Mouse (Mus musculus) liver, adult (tissue): ENCODE data around the gene Dnali1.

Experiments used
- GATA4 ChIP-seq: IDR thresholded peaks from 2 replicates; pipeline ENCODE4 v1.6.1; 2014; ENCODE audit warnings: mild to moderate bottlenecking, low read length; ENCODE audit not compliant: insufficient replicate concordance

Gene Dnali1

DNA sequence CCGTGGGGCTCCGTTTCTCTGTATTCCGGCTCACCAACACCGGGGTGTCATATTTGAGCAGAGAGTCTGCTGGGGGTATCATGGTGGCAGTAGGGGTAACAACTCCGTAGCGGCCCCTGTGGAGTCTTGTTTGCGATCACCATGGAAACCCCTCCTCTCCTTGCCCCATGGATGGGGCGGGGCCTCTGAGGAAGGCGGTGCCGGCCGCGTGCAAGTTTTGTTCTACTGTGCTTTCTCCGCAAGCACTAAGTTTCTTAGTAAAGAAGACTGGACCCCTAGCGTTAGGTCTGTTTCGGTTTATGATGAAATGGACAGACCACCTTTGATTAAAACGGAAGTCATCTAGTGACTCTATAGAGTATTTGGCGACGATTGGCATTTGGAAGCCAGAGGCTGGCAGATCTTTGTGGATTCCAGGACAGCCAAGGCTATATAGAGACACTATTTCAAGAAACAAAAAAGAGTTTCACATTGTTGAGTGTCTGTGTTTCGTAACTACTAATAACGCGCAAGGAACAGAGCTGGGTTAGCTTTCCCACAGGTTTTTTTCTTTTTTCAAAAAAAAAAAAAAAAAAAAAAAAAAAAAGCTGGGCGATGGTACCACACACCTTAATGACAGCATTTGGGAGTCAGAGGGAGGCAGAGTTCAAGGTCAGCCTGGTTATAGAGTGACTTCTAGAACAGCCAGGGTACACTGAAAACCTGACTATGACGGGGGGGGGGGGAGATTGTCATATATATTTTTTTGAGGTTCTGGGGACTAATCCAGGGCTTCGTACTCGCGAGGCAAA is at the start of gene Dnali1:
TSS of gene Dnali1 (minus strand) at position 187 of the 791 bp plus-strand sequence.
- TF ChIP-seq GATA4 = no peak

- TF ChIP-seq GATA4 = no peak
These were observed 49.6 kb upstream of the Dnali1 start for GRCm38 (mm10) chr4:125115081-125115480.

DNA sequence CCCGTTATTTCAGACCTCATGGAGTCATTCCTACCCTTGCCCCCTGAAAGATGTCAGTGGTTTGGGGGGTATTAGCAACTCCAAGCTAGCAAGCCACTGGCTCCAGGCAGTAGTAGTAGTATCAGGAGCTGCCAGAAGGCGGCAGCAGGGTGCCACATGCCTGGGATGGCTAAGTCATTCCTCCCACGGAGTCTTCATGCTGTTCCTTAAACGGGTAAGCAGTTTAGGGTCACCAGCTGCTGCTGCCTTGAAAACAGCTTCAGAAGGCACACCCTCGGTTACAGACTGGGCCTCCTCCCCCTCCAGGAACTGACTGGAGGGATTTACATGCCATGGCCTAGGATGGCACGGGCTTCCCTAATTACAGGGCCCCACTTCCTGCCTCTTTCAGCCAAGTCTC is 49.1 kb upstream of the Dnali1 start:
- TF ChIP-seq GATA4 = no peak

DNA sequence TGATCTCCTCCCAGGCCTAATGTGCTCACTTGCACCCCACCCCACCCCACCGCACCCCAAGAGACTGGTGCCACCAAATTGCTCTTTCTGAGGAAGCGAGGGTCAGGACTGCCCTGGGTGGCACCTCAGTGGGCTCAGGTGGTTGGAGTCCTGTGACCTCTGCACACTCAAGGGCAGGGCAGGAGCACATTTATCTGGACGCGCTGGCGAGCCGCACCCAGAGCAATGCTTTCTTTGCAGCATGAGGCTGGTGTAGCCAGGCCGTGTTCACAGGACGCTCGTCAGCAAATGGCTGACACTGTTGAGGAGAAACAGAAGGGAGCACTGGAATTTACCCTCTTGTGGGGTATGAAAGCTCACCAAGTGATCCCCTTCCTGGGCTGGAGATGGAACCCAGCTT is 39.9 kb upstream of the Dnali1 start:
- no peak for TF ChIP-seq GATA4

- no peak for TF ChIP-seq GATA4
These were observed 35.8 kb upstream of the Dnali1 start for GRCm38 (mm10) chr4:125101334-125101733.

GRCm38 (mm10) chr4:125099458-125099857 is 34.0 kb upstream of the Dnali1 start:
- TF ChIP-seq GATA4 = no peak

GRCm38 (mm10) chr4:125097412-125097811 is 31.9 kb upstream of the Dnali1 start:
- no peak for TF ChIP-seq GATA4

DNA sequence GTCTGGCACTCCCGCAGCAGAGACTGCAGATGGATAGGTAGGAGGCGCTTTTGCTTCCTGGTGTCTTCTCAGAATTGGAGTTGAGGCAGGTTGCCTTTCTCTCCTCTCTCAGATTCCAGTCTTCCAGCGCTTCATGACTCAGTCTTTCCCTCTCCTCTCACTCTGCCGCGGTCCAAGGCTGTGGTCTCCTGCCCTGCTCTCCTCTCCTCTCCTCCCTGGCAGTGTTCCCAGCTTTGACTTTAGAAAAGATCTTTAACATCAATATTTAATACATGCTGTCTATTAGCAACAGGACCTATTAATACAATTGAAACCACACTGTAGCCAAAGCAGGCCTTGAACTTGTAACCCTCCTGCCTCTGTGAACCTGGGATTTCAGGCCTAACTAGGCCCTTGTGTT is 30.6 kb upstream of the Dnali1 start:
- no peak for TF ChIP-seq GATA4

DNA sequence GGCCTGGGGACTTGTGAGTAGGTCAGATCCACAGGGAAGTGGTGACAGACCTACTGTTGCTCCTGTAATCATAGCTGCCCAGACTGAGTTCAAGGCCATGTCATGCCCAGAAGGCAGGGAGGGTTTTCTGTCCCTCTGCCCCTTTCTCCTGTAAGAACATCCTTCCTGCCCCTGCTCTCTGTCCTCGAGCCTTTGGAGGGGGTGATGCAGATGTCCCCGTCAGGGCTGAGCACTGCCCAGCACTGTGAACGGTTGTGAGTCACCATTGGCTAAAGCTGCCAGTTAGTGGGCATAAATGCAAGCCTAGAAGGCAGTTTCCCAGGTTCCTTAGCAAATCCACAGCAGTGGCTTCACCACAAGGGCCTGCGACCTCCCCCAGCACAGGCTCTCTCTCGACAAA is 27.5 kb upstream of the Dnali1 start:
- TF ChIP-seq GATA4 = no peak

GRCm38 (mm10) chr4:125085346-125085841 is 19.9 kb upstream of the Dnali1 start:
- no peak for TF ChIP-seq GATA4

- no peak for TF ChIP-seq GATA4
These were observed 19.2 kb upstream of the Dnali1 start, which contains the start of gene Meaf6 for GRCm38 (mm10) chr4:125084403-125085345. Meaf6 (plus strand) TSS chr4:125085134.

DNA sequence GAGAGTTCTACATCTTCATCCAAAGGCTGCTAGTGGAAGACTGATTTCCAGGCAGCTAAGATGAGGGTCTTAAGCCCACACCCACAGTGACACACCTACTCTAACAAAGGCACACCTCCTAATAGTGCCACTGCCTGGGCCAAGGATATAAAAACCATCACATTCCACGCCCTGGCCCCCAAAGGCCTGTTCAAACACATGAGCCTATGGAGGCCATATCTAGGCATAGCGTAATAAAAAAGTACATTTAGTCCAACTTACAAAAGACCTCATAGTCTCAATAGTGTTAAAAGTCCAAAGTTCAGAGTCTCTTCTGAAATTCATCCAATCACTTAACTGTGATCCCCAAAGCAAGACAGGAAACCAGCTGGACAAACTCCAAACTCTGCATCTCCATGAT is 13.2 kb upstream of the Dnali1 start:
- no peak for TF ChIP-seq GATA4

DNA sequence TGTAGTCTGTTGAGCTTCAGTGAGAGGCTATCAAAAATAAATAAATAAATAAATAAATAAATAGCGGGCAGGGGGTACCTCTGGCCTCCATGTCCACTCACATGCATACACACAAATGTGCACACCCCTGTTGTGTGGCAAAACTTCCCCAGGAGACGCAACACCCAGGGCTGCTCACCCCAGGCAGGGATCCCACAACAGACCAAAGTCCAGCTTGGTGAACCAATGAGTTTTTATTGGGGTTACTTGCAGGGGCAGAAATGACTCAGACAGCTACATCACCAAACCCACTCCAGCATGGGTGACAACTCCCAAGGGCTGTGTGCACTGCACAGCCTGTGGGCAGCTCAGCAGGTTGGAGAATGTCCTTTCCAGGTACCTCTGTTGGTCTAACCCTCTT is 12.2 kb upstream of the Dnali1 start:
- no peak for TF ChIP-seq GATA4

DNA sequence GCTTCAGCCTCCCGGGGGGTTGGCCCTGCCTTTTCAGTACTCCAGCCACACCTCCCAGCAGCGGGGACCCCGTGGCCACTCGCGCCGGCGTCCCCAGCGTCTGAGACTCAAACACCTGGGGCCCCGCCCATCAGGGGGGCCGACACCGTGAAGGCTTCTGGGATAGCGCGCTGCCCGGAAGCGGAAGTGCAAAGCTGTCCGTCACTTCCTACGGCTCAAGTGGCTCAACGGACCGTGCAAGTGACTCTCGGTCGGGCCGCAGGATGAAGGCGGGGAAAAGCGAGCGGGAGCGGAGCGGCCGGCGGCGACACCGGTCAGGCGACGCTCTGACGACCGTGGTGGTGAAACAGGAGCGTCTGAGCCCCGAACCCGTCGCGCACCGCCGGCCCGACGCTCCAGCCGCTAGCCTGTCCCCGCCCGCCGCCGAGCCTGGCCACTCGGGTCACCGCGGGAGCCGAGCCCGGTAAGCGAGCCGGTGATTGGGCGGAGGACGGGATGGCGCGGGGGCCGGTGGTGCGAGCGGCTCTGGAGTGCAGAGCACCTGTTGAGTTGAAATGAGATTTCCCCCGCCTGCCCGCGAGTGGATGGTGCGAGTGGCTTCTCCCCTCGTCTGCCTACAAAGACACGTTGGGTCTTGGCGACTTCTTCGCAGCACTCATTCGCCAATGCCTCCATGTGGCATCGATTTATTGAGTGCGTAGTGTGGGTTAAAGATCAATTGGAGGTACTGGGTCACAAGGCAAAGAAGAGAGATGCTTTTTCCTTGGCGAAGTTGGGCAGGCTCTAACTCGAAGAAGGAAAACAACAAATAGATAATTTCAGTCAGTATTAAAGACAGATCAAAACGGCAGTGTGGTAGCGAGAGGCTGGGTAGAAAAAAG is 1.2 kb upstream of the Dnali1 start, which contains the start of gene Snip1:
TSS of gene Snip1 (plus strand) at position 183 of the 881 bp plus-strand sequence.
- TF ChIP-seq GATA4 = no peak; the same call in 1 of the 2 replicates

DNA sequence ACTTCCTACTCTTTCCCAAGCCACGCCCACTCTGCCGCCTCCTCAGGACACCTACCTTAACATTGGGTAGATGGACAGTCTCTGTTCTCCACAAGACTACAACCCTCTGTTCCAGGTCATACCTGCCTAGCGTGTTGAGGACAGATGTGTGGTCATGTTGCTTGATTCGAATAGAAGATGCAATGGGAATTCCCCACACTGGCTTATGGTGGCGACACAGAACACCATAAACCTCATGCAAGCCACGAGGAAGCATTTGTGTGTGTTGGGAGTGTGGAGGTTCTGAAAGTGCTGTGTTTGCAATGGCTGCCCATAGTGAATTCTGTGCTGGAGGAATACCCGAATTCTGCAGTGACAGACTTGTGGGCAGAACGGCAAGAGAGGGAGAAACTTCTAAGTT is 1.7 kb downstream of the Dnali1 start:
- no peak for TF ChIP-seq GATA4

DNA sequence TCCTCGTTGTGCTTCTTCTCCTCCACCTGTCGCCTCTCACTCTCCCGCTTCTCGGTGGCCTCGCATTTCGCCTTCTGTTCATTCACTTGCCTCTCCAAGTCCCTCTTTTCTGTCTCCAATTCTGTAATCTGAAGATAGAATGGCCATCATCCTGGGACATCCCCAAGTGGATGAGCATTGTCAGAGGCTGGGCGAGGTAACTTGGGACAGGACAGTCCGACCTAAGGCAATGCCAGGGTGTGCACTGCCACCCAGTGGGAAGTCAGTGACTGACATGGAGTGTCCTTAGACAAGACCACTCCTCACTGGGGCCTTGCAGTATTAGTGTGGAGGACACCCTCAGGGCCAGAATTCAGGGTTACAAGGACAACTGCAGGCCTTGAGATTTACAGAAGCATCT is 6.5 kb downstream of the Dnali1 start:
- TF ChIP-seq GATA4 = no peak
